Mouse (Mus musculus) midbrain, embryonic 14.5 days (tissue): ENCODE results near the gene Ints1. TPM values are rescaled to one million over a fixed set of nuclear protein-coding genes. Genes with fewer than 3 reads are reported as not detected.

Experiments used
- ATAC-seq: fragments of 200-750 bp; cut with Nextera tagmentation; 2 replicates; pipeline ENCODE4 v1.8.0; 2017; ENCODE audit warnings: moderate number of reproducible peaks, moderate library complexity; ENCODE audit not compliant: low FRiP score, low TSS enrichment
- DNase-seq: peaks from one replicate; pipeline ENCODE4 v3.0.0-alpha.2; 2015
- H3K27ac ChIP-seq: fragments of 300-500 bp; sonication (generic); replicated peaks from 2 replicates; pipeline ENCODE4 v1.5.1; 2014; ENCODE audit warnings: mild to moderate bottlenecking, low read depth, low read length, moderate library complexity
- H3K27me3 ChIP-seq: fragments of 300-500 bp; sonication (generic); 2 replicates; pipeline ENCODE4 v1.6.1; 2014; ENCODE audit warnings: low read length, control low read depth, mixed read lengths; ENCODE audit not compliant: control insufficient read depth, insufficient read depth
- H3K36me3 ChIP-seq: fragments of 300-500 bp; sonication (generic); 2 replicates; pipeline ENCODE4 v1.6.1; 2014; ENCODE audit warnings: low read length, control low read depth; ENCODE audit not compliant: control insufficient read depth, insufficient read depth
- H3K4me1 ChIP-seq: fragments of 300-500 bp; sonication (generic); 2 replicates; pipeline ENCODE4 v1.6.1; 2014; ENCODE audit warnings: mild to moderate bottlenecking, antibody characterized with exemption, low read length, control low read depth; ENCODE audit not compliant: control insufficient read depth, insufficient read depth
- H3K4me2 ChIP-seq: fragments of 300-500 bp; sonication (generic); 2 replicates; pipeline ENCODE4 v1.6.1; 2014; ENCODE audit warnings: mild to moderate bottlenecking, low read length, moderate library complexity
- H3K4me3 ChIP-seq: fragments of 300-500 bp; sonication (generic); replicated peaks from 2 replicates; pipeline ENCODE4 v1.5.1; 2014; ENCODE audit warnings: low read depth, low read length
- H3K9ac ChIP-seq: fragments of 300-500 bp; sonication (generic); replicated peaks from 2 replicates; pipeline ENCODE4 v1.6.1; 2014; ENCODE audit warnings: mild to moderate bottlenecking, low read length, moderate library complexity
- H3K9me3 ChIP-seq: fragments of 300-500 bp; sonication (generic); 2 replicates; pipeline ENCODE4 v1.6.1; 2016; ENCODE audit warnings: low read length, control low read depth, mixed read lengths; ENCODE audit not compliant: control insufficient read depth
- WGBS: fragments of 180-500 bp; shearing (Covaris S2); extraction: QIAGEN DNeasy Blood & Tissue Kit; methylation state at CpG from one replicate; pipeline ENCODE4 v1.1.7; 2014; 5-methylcytosine and 5-hydroxymethylcytosine counted together
- polyA plus RNA-seq: library from polyadenylated mRNA; unstranded; fragments of >200 nt; fragmentation: Nextera tagmentation; extraction: Ambion mirVana; gene quantifications from 2 replicates; pipeline ENCODE4 v1.2.1, GENCODE M21; 2014

The Ints1 gene
- polyA plus RNA-seq, 1 experiment from 2014 or later: 44.7 TPM

- DNase-seq: peak; percentile 90
- H3K36me3 ChIP-seq: no peaks in the 10 kb centered on the region
- under 1% methylated on average over 92 of the region's 92 CpGs for WGBS
- H3K9me3 ChIP-seq: no peaks in the 10 kb centered on the region
- peak within 1 kb of the TSS; percentile 75 for H3K4me3 ChIP-seq
- no peaks in the 10 kb centered on the region for H3K27me3 ChIP-seq
- peaks cover 13% of the 10 kb centered on the region for H3K4me1 ChIP-seq
- H3K9ac ChIP-seq: peak within 1 kb of the TSS; percentile 62
- peak within 1 kb of the TSS; percentile 49 for H3K27ac ChIP-seq
- H3K4me2 ChIP-seq: peak within 1 kb of the TSS; percentile 100
- ATAC-seq: peak; percentile 88
These were observed 16.0 kb upstream of the Ints1 start, which contains the start of gene Mafk for GRCm38 (mm10) chr5:139791227-139792158. TSS of gene Mafk (plus strand) at chr5:139791513.

GRCm38 (mm10) chr5:139789466-139789865, 14.0 kb upstream of the Ints1 start:
- peaks cover 11% of the 10 kb centered on the region for H3K4me1 ChIP-seq
- no peak overlapping the region for H3K27ac ChIP-seq
- no peak overlapping the region for H3K4me3 ChIP-seq
- no peak overlapping the region for H3K9ac ChIP-seq
- H3K4me2 ChIP-seq: no peak overlapping the region
- 57% methylated on average over 4 of the region's 4 CpGs for WGBS
- H3K9me3 ChIP-seq: no peaks in the 10 kb centered on the region
- no peak for DNase-seq
- no peaks in the 10 kb centered on the region for H3K27me3 ChIP-seq
- H3K36me3 ChIP-seq: no peaks in the 10 kb centered on the region
- no peak for ATAC-seq

- DNase-seq (no peak), ATAC-seq (no peak)
- Histone ChIP-seq H3K27ac (no peak overlapping the region), H3K9me3 (no peaks in the 10 kb centered on the region), H3K4me1 (no peaks in the 10 kb centered on the region), H3K4me3 (no peak overlapping the region), H3K9ac (no peak overlapping the region), H3K27me3 (no peaks in the 10 kb centered on the region), H3K36me3 (no peaks in the 10 kb centered on the region), H3K4me2 (no peak overlapping the region)
- WGBS: 83% methylated on average over 8 of the region's 8 CpGs
These were observed 5.9 kb upstream of the Ints1 start for GRCm38 (mm10) chr5:139781406-139781805.

GRCm38 (mm10) chr5:139776966-139777365, 1.5 kb upstream of the Ints1 start:
- Histone ChIP-seq H3K4me2 (no peak overlapping the region), H3K9ac (no peak overlapping the region), H3K27me3 (no peaks in the 10 kb centered on the region), H3K9me3 (no peaks in the 10 kb centered on the region), H3K4me3 (no peak overlapping the region), H3K4me1 (peaks cover 8% of the 10 kb centered on the region; the same call in 1 of the 2 replicates), H3K27ac (no peak overlapping the region), H3K36me3 (peaks cover 17% of the 10 kb centered on the region)
- ATAC-seq: no peak
- DNase-seq: no peak
- 80% methylated on average over 5 of the region's 5 CpGs for WGBS

GRCm38 (mm10) chr5:139768216-139768615, 7.3 kb downstream of the Ints1 start:
- Histone ChIP-seq H3K4me1 (no peaks in the 10 kb centered on the region), H3K4me2 (no peak overlapping the region), H3K27me3 (no peaks in the 10 kb centered on the region), H3K27ac (no peak overlapping the region), H3K9me3 (no peaks in the 10 kb centered on the region), H3K36me3 (peaks cover 98% of the 10 kb centered on the region), H3K9ac (no peak overlapping the region), H3K4me3 (no peak overlapping the region)
- ATAC-seq: no peak
- 95% methylated on average over 8 of the region's 8 CpGs for WGBS
- no peak for DNase-seq

GRCm38 (mm10) chr5:139764296-139764695, 11.2 kb downstream of the Ints1 start:
- H3K36me3 ChIP-seq: peaks cover 99% of the 10 kb centered on the region
- 76% methylated on average over 11 of the region's 11 CpGs for WGBS
- no peak overlapping the region for H3K27ac ChIP-seq
- ATAC-seq: no peak
- H3K4me3 ChIP-seq: no peak overlapping the region
- H3K27me3 ChIP-seq: no peaks in the 10 kb centered on the region
- H3K4me2 ChIP-seq: no peak overlapping the region
- no peaks in the 10 kb centered on the region for H3K9me3 ChIP-seq
- no peak overlapping the region for H3K9ac ChIP-seq
- no peaks in the 10 kb centered on the region for H3K4me1 ChIP-seq
- peak; percentile 60 for DNase-seq

- DNase-seq (no peak), ATAC-seq (no peak)
- no peak overlapping the region for H3K4me3 ChIP-seq
- H3K27me3 ChIP-seq: no peaks in the 10 kb centered on the region
- H3K4me2 ChIP-seq: no peak overlapping the region
- WGBS: 89% methylated on average over 16 of the region's 16 CpGs
- H3K36me3 ChIP-seq: peaks cover 96% of the 10 kb centered on the region
- no peaks in the 10 kb centered on the region for H3K4me1 ChIP-seq
- no peak overlapping the region for H3K9ac ChIP-seq
- H3K27ac ChIP-seq: no peak overlapping the region
- no peaks in the 10 kb centered on the region for H3K9me3 ChIP-seq
These were observed 17.4 kb downstream of the Ints1 start for GRCm38 (mm10) chr5:139758096-139758495.

- 93% methylated on average over 2 of the region's 2 CpGs for WGBS
- no peaks in the 10 kb centered on the region for H3K9me3 ChIP-seq
- DNase-seq: no peak
- H3K4me2 ChIP-seq: no peak overlapping the region
- peaks cover 95% of the 10 kb centered on the region for H3K36me3 ChIP-seq
- H3K4me3 ChIP-seq: no peak overlapping the region
- no peaks in the 10 kb centered on the region for H3K27me3 ChIP-seq
- ATAC-seq: no peak
- H3K9ac ChIP-seq: no peak overlapping the region
- no peaks in the 10 kb centered on the region for H3K4me1 ChIP-seq
- no peak overlapping the region for H3K27ac ChIP-seq
These were observed 18.9 kb downstream of the Ints1 start for GRCm38 (mm10) chr5:139756586-139756985.

- no peaks in the 10 kb centered on the region for H3K27me3 ChIP-seq
- H3K9ac ChIP-seq: no peak overlapping the region
- no peak for DNase-seq
- H3K27ac ChIP-seq: no peak overlapping the region
- WGBS: 91% methylated on average over 12 of the region's 12 CpGs
- no peaks in the 10 kb centered on the region for H3K9me3 ChIP-seq
- no peak overlapping the region for H3K4me3 ChIP-seq
- H3K4me2 ChIP-seq: no peak overlapping the region
- H3K36me3 ChIP-seq: peaks cover 95% of the 10 kb centered on the region
- no peak for ATAC-seq
- no peaks in the 10 kb centered on the region for H3K4me1 ChIP-seq
These were observed 19.3 kb downstream of the Ints1 start for GRCm38 (mm10) chr5:139756135-139756534.
